Mouse (Mus musculus) C2C12 (cell line): ENCODE measurements around the gene Etnk2. TPM values are rescaled to one million over a fixed set of nuclear protein-coding genes. Genes with fewer than 3 reads are reported as not detected.

ENCODE experiments used
- H3K27me3 ChIP-seq: one replicate; pipeline ENCODE4 v1.6.1; 2011; ENCODE audit not compliant: control insufficient read depth, insufficient read depth, insufficient read length
- H3K36me3 ChIP-seq: one replicate; pipeline ENCODE4 v1.6.1; 2011; ENCODE audit not compliant: control insufficient read depth, insufficient read depth
- H3K4me3 ChIP-seq: one replicate; pipeline ENCODE4 v1.5.1; 2011; ENCODE audit warnings: mild to moderate bottlenecking, control low read depth; ENCODE audit not compliant: poor library complexity, insufficient read depth, severe bottlenecking
- H3K79me2 ChIP-seq: one replicate; pipeline ENCODE4 v1.6.1; 2011; ENCODE audit not compliant: control insufficient read depth, insufficient read depth
- H3K79me3 ChIP-seq: one replicate; pipeline ENCODE4 v1.6.1; 2011; ENCODE audit warnings: low read depth, control low read depth
- H3ac ChIP-seq: one replicate; pipeline ENCODE3; 2011; ENCODE audit warnings: low read depth; ENCODE audit not compliant: control insufficient read depth, insufficient read length
- CEBPB ChIP-seq: IDR thresholded peaks from one replicate; pipeline ENCODE4 v1.6.1; 2011; ENCODE audit warnings: low read depth, mild to moderate bottlenecking, control low read depth, moderate library complexity
- CTCF ChIP-seq: IDR thresholded peaks from one replicate; pipeline ENCODE4 v1.5.1; 2011; ENCODE audit not compliant: control insufficient read depth, insufficient read depth, insufficient read length
- FOSL1 ChIP-seq: IDR thresholded peaks from one replicate; pipeline ENCODE4 v1.8.0; 2011; ENCODE audit warnings: mild to moderate bottlenecking, low read length; ENCODE audit not compliant: poor library complexity, insufficient read depth, severe bottlenecking
- MAX ChIP-seq: IDR thresholded peaks from one replicate; pipeline ENCODE4 v1.6.1; 2011; ENCODE audit warnings: mild to moderate bottlenecking, control low read depth
- MYOD1 ChIP-seq: IDR thresholded peaks from one replicate; pipeline ENCODE4 v1.6.1; 2011; ENCODE audit warnings: low read depth; ENCODE audit not compliant: control insufficient read depth, insufficient read length
- MYOG ChIP-seq: IDR thresholded peaks from one replicate; pipeline ENCODE4 v1.6.1; 2011; ENCODE audit not compliant: control insufficient read depth, insufficient read length; ENCODE audit errors: extremely low read depth
- USF1 ChIP-seq: IDR thresholded peaks from one replicate; pipeline ENCODE4 v1.6.1; 2011; ENCODE audit warnings: low read depth, mild to moderate bottlenecking, control low read depth, moderate library complexity
- polyA plus RNA-seq: library from polyadenylated mRNA; unstranded; fragments of >200 nt; fragmentation: generic; extraction: Trizol; gene quantifications from one replicate; pipeline ENCODE4 v1.2.1, GENCODE M21; 2012; ENCODE audit warnings: missing spikeins

Etnk2 gene
- polyA plus RNA-seq, 1 experiment = not detected

DNA sequence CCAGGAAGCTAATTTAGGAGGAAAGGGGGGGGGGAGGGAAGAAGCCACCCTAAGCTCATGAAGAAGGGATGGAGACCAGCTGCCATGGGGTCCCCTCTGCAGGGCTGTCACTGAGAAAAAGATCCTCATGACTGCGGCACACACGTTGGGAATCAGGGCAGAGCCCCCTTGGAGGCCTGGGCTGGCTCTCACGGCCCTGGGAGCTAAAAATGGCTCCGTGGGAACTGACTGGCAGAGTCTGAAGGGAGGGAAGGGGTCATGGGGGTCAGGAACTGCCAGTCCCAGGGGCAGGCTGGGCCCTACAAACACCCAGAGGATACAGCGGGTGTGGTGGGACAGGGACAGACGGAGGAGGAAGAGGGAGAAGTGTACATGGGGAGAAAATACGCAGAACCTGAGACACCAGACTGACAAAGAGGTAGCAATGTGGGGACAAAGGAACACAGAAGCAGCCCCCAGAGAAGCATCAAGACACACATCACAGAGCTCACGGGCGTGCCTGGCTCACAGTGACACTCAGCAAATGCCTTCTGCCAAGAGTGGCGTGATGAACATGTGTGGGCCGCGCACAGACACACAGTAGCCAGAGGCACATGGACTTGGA lies 19.3 kb downstream of the Etnk2 start:
- no peaks in the 10 kb centered on the region for H3K79me3 ChIP-seq
- peaks cover 12% of the 10 kb centered on the region for H3K27me3 ChIP-seq
- no peaks in the 10 kb centered on the region for H3K36me3 ChIP-seq
- no peaks in the 10 kb centered on the region for H3K79me2 ChIP-seq
- TF ChIP-seq CEBPB = no peak
- TF ChIP-seq USF1 = no peak
- no peak for TF ChIP-seq MYOG
- TF ChIP-seq MAX = no peak
- TF ChIP-seq FOSL1 = no peak
- no peak for TF ChIP-seq CTCF
- TF ChIP-seq MYOD1 = no peak
- H3ac ChIP-seq = no peak overlapping the region
- H3K4me3 ChIP-seq = no peak overlapping the region

- no peak overlapping the region for H3K4me3 ChIP-seq
- H3K79me2 ChIP-seq = no peaks in the 10 kb centered on the region
- H3K27me3 ChIP-seq = peaks cover 11% of the 10 kb centered on the region
- no peaks in the 10 kb centered on the region for H3K79me3 ChIP-seq
- TF ChIP-seq CTCF (no peak), CEBPB (no peak), MAX (no peak), USF1 (no peak), MYOD1 (no peak), FOSL1 (no peak), MYOG (no peak)
- no peak overlapping the region for H3ac ChIP-seq
- H3K36me3 ChIP-seq = no peaks in the 10 kb centered on the region
Measured at GRCm38 (mm10) chr1:133383157-133383783, 19.9 kb downstream of the Etnk2 start.

DNA sequence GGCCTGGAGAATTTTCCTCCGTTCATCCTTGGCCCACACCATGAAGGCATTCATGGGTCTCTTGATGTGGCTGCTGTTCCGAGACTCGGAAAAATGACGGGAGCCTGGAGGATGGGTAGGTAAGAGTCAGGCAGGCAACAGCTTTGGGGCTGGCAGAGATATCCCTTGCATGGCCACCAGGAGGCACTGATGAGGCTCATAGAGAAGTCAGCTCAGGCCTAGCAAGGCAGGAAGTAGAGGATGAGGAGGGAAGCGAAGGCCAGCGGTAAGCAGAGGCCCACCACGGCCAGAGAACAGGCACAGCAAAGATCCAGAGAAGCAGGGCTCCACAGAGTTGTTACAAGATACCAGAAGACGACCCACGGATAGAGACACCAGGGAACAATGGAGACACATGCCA lies 22.1 kb downstream of the Etnk2 start:
- H3ac ChIP-seq = no peak overlapping the region
- no peaks in the 10 kb centered on the region for H3K79me2 ChIP-seq
- no peaks in the 10 kb centered on the region for H3K79me3 ChIP-seq
- peaks cover 20% of the 10 kb centered on the region for H3K27me3 ChIP-seq
- TF ChIP-seq MYOD1 (no peak), MAX (no peak), CTCF (peak; percentile 51)
- H3K36me3 ChIP-seq = no peaks in the 10 kb centered on the region
- H3K4me3 ChIP-seq = no peak overlapping the region

- Histone ChIP-seq H3K79me2 (no peaks in the 10 kb centered on the region), H3K79me3 (no peaks in the 10 kb centered on the region), H3K27me3 (peaks cover 20% of the 10 kb centered on the region), H3K36me3 (no peaks in the 10 kb centered on the region), H3ac (no peak overlapping the region), H3K4me3 (no peak overlapping the region)
- TF ChIP-seq MYOG (no peak), USF1 (no peak), CTCF (no peak), MYOD1 (no peak)
Measured at GRCm38 (mm10) chr1:133386209-133386608, 22.8 kb downstream of the Etnk2 start.

DNA sequence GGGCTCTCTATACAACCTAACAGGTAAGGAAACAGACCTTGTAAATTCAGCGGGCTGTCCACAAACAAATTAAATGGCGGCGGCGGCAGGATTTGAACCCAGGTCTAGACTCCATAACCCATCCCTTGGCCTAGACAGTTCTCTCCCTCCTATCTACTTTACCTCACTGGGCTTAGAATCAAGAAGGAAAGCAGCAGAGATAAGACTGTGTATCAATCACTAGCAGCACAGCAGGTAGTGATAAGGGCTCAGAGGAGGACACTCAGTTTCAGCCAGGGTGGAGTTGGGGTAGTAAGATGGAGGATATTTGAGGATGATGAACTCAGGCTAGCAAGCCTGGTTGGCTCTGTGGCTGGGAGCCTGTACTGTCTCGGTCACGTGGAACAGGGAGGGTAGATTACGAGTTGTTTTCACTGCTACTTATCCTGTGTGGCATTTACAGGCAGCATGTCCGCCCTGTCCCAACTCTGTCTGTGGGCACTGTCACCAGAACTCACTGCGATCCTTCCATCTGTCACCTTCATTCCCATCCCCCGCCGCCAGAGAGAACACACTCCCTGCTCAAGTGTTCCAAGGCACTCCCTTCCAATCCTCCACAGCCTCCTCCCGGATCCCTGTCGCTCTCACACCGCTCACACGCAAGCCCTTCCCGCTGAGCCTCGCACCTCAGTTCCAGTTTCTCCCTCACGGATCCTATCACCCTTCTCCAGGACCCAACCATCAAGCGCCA lies 24.3 kb downstream of the Etnk2 start:
- no peak overlapping the region for H3K4me3 ChIP-seq
- no peaks in the 10 kb centered on the region for H3K79me2 ChIP-seq
- no peak overlapping the region for H3ac ChIP-seq
- H3K36me3 ChIP-seq = no peaks in the 10 kb centered on the region
- no peaks in the 10 kb centered on the region for H3K79me3 ChIP-seq
- peaks cover 20% of the 10 kb centered on the region for H3K27me3 ChIP-seq
- TF ChIP-seq MAX (no peak), USF1 (no peak), FOSL1 (no peak), CEBPB (no peak), CTCF (no peak), MYOD1 (no peak), MYOG (no peak)

DNA sequence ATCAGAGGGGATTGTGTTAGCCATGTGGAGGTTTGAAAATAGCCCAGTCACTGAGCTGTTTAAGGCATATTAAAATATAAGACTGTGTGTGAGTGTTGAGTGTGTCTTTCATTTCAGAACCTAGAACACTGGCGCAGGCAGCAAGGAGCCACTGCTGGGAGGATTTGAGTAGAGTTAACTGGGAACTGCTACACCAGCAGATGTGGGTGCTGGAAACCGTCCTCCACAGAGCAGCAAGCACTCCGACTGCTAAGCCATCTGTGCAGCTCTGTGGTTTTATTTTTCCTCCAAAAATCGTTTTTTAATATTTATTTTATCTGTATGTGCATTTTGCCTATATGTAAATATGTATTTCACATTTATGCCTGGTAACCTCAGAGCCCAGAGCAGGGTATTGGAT lies 31.3 kb downstream of the Etnk2 start:
- Histone ChIP-seq H3K27me3 (no peaks in the 10 kb centered on the region), H3K4me3 (no peak overlapping the region), H3K79me2 (no peaks in the 10 kb centered on the region), H3K36me3 (no peaks in the 10 kb centered on the region), H3ac (no peak overlapping the region), H3K79me3 (no peaks in the 10 kb centered on the region)
- TF ChIP-seq USF1 = no peak
- TF ChIP-seq FOSL1 = no peak
- no peak for TF ChIP-seq MAX
- TF ChIP-seq MYOD1 = no peak
- no peak for TF ChIP-seq MYOG
- TF ChIP-seq CEBPB = no peak
- no peak for TF ChIP-seq CTCF
